Mouse (Mus musculus) CH12.LX (cell line): ENCODE data around the gene Gpr137.

Experiments used
- CTCF ChIP-seq, 2 experiments: IDR thresholded peaks in 1 of 2; conservative IDR thresholded peaks in 1 of 2; 2 replicates each; pipeline ENCODE4 v1.5.1; 2011 to 2012; ENCODE audit warnings: low read depth in 2 of 2, low read length in 2 of 2, improper control_type of control experiment in 1 of 2, inconsistent platforms in 1 of 2, mild to moderate bottlenecking in 1 of 2, moderate library complexity in 1 of 2
- E2F4 ChIP-seq: IDR thresholded peaks from 2 replicates; pipeline ENCODE4 v1.6.1; 2011; ENCODE audit warnings: low read depth, low read length, improper control_type of control experiment; ENCODE audit not compliant: insufficient replicate concordance
- KAT2A ChIP-seq: IDR thresholded peaks from 2 replicates; pipeline ENCODE4 v1.6.1; 2012; ENCODE audit warnings: low read length, improper control_type of control experiment, inconsistent platforms; ENCODE audit not compliant: insufficient replicate concordance
- MAFK ChIP-seq: IDR thresholded peaks from 2 replicates; pipeline ENCODE4 v1.6.1; 2011; ENCODE audit warnings: low read length, improper control_type of control experiment; ENCODE audit not compliant: insufficient replicate concordance
- MAX ChIP-seq: IDR thresholded peaks from 2 replicates; pipeline ENCODE4 v1.6.1; 2011; ENCODE audit warnings: low read length, improper control_type of control experiment
- MEF2A ChIP-seq: IDR thresholded peaks from 2 replicates; pipeline ENCODE4 v1.6.1; 2014; ENCODE audit warnings: low read depth, mild to moderate bottlenecking, inconsistent platforms, low read length, improper control_type of control experiment, borderline replicate concordance
- NRF1 ChIP-seq: IDR thresholded peaks from 2 replicates; pipeline ENCODE4 v1.6.1; 2014; ENCODE audit warnings: low read depth, mild to moderate bottlenecking, inconsistent platforms, low read length, improper control_type of control experiment, moderate library complexity
- POLR2A ChIP-seq: IDR thresholded peaks from 2 replicates; pipeline ENCODE4 v1.6.1; 2011; ENCODE audit warnings: low read depth, mild to moderate bottlenecking, improper control_type of control experiment, low read length
- POLR2AphosphoS2 ChIP-seq: IDR thresholded peaks from 2 replicates; pipeline ENCODE4 v1.6.1; 2011; ENCODE audit warnings: low read depth, low read length, improper control_type of control experiment
- RCOR1 ChIP-seq: conservative IDR thresholded peaks from 2 replicates; pipeline ENCODE4 v1.6.1; 2012; ENCODE audit warnings: low read depth, mild to moderate bottlenecking, inconsistent platforms, low read length, improper control_type of control experiment
- USF2 ChIP-seq: conservative IDR thresholded peaks from 2 replicates; pipeline ENCODE4 v1.6.1; 2011; ENCODE audit warnings: low read depth, low read length, improper control_type of control experiment
- ZC3H11A ChIP-seq: IDR thresholded peaks from 2 replicates; pipeline ENCODE4 v1.6.1; 2012; ENCODE audit warnings: low read depth, mild to moderate bottlenecking, inconsistent platforms, low read length, improper control_type of control experiment

DNA sequence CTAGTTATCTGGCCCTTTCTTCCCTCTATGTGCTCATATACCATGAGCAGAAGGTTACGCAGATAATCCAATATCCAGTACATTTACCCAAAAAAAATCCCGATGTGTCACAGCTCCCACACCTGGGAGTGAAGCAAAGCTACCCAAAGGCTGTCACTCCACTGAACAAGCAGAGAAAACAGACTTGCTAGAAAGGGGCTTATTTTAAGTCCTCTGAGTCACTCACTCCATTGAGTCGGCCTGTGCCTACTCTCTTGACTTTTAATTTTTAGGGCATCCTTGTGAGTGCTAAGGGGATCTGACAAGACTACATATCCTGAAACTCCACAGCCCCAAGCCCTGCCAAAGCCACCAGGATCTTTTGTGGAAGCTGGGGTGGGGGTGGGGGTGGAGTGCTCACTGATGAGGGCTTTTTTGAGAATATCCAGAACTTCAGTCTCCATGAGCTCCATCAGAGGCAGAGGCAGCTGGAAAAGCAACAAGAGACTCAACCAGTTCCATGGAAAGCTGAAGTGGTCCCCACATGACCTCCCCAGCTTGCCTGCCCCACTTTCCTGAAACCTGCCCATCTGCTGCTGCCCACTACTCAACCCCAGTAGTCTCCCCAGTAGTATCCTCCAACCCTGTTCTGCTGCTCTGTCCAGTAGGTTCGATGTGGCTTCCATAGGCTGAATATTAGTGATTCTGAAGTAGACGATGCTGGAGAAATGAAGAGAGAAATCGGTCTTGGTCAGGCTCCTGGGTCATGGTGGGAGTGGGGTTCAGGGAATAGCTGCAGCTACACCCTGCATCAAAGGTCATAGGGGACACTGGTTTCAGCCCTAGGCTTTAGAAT is 19.2 kb downstream of the Gpr137 start:
- TF ChIP-seq MAX (no peak), CTCF (conservative IDR thresholded peaks at IDR 0.05 in 1 of 2, IDR thresholded peaks at IDR 0.05 in 1 of 2; ENCODE audit: low read depth in 2 of 2, low read length in 2 of 2) (no peak), USF2 (no peak), NRF1 (no peak), ZC3H11A (no peak), KAT2A (no peak), POLR2A (no peak), RCOR1 (no peak), MAFK (no peak), E2F4 (no peak), MEF2A (no peak), POLR2AphosphoS2 (no peak)
